Mouse (Mus musculus) hindbrain, embryonic 16.5 days (tissue): ENCODE measurements around the gene Lrp2. TPM values are rescaled to one million over a fixed set of nuclear protein-coding genes. Genes with fewer than 3 reads are reported as not detected.
A peak's percentile ranks its signal among the peaks of the same experiment; 100 is the strongest.

ENCODE experiments used
- ATAC-seq: fragments of 200-750 bp; cut with Nextera tagmentation; 2 replicates; pipeline ENCODE4 v1.8.0; 2017; ENCODE audit warnings: moderate TSS enrichment, moderate library complexity
- H3K27ac ChIP-seq: fragments of 300-500 bp; sonication (generic); 2 replicates; pipeline ENCODE4 v1.5.1; 2014; ENCODE audit warnings: low read depth, mild to moderate bottlenecking, control low read depth, low read length, moderate library complexity
- H3K27me3 ChIP-seq: fragments of 300-500 bp; sonication (generic); replicated peaks from 2 replicates; pipeline ENCODE4 v1.6.1; 2014; ENCODE audit warnings: low read length; ENCODE audit not compliant: control insufficient read depth, insufficient read depth
- H3K36me3 ChIP-seq: fragments of 300-500 bp; sonication (generic); 2 replicates; pipeline ENCODE4 v1.6.1; 2014; ENCODE audit warnings: mild to moderate bottlenecking, low read length, moderate library complexity, mixed read lengths; ENCODE audit not compliant: control insufficient read depth, insufficient read depth
- H3K4me1 ChIP-seq: fragments of 300-500 bp; sonication (generic); 2 replicates; pipeline ENCODE4 v1.6.1; 2014; ENCODE audit warnings: low read depth, low read length; ENCODE audit not compliant: control insufficient read depth, insufficient read depth
- H3K4me2 ChIP-seq: fragments of 300-500 bp; sonication (generic); 2 replicates; pipeline ENCODE4 v1.6.1; 2014; ENCODE audit warnings: mild to moderate bottlenecking, low read length, control low read depth, moderate library complexity
- H3K4me3 ChIP-seq: fragments of 300-500 bp; sonication (generic); 2 replicates; pipeline ENCODE4 v1.5.1; 2014; ENCODE audit warnings: mild to moderate bottlenecking, low read length, control low read depth, moderate library complexity
- H3K9ac ChIP-seq: fragments of 300-500 bp; sonication (generic); 2 replicates; pipeline ENCODE4 v1.6.1; 2014; ENCODE audit warnings: low read depth, mild to moderate bottlenecking, control low read depth, low read length, moderate library complexity
- H3K9me3 ChIP-seq: fragments of 300-500 bp; sonication (generic); 2 replicates; pipeline ENCODE4 v1.6.1; 2014; ENCODE audit warnings: mild to moderate bottlenecking, low read length, moderate library complexity; ENCODE audit not compliant: control insufficient read depth
- WGBS: fragments of 180-500 bp; shearing (Covaris S2); extraction: QIAGEN DNeasy Blood & Tissue Kit; methylation state at CpG from one replicate; pipeline ENCODE4 v1.1.7; 2014; 5-methylcytosine and 5-hydroxymethylcytosine counted together
- polyA plus RNA-seq: library from polyadenylated mRNA; unstranded; fragments of >200 nt; fragmentation: Nextera tagmentation; extraction: Ambion mirVana; gene quantifications from 2 replicates; pipeline ENCODE4 v1.2.1, GENCODE M21; 2015

The Lrp2 gene
- 0.64 and 0.95 TPM in 2 replicates for polyA plus RNA-seq

GRCm38 (mm10) chr2:69585886-69586398 lies at the start of gene Lrp2:
Gene Lrp2, minus strand, starts transcription at chr2:69586065.
- Histone ChIP-seq H3K4me3 (peak within 1 kb of the TSS; percentile 79), H3K4me1 (peaks cover 20% of the 10 kb centered on the region), H3K27me3 (peaks cover 8% of the 10 kb centered on the region), H3K9ac (peak within 1 kb of the TSS; percentile 72), H3K27ac (peak within 1 kb of the TSS; percentile 68), H3K4me2 (peak within 1 kb of the TSS; percentile 100), H3K36me3 (no peaks in the 10 kb centered on the region), H3K9me3 (no peaks in the 10 kb centered on the region)
- 0% methylated on average over 40 of the region's 45 CpGs for WGBS
- ATAC-seq, result peak; percentile 91

DNA sequence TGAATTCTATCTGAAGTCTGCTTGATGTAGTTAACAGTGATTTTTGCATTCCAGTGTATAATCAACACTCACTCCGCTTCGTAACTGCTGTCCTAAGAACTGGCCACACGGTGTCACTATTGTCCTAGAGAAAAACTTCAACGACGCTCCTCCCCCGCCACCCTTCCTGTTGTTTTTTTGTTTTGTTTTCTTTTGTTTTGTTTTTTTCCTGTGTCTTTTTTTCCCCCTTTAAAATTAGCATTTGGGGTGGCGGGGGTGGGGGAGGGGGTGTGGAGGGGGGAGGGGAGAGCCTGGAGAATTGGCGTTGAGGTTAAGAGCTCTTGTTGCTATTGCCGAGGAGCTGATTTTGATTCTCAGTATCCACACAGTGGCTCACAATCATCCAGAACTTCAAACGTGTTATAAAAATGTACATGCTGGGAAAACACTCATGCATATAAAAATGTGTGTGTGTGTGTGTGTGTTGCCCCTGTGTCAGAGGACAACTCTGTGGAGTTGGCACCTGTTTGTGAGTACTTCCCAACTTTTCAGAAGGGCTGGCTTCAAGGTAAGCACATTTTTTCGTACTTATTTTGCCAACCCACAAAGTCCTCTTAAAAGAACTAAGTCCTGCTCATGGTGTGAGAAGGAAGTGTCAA lies 49.3 kb upstream of the Lrp2 start:
- peak overlapping the region; percentile 56 for H3K4me2 ChIP-seq
- no peaks in the 10 kb centered on the region for H3K4me1 ChIP-seq
- no peak; the same call in none of the 2 replicates for ATAC-seq
- H3K27ac ChIP-seq, result no peak overlapping the region
- peak overlapping the region; percentile 46; the same call in 1 of the 2 replicates for H3K9ac ChIP-seq
- no peaks in the 10 kb centered on the region for H3K36me3 ChIP-seq
- no peaks in the 10 kb centered on the region for H3K9me3 ChIP-seq
- peak overlapping the region; percentile 32 for H3K4me3 ChIP-seq
- 10% methylated on average over 11 of the region's 11 CpGs for WGBS
- no peaks in the 10 kb centered on the region for H3K27me3 ChIP-seq

- Histone ChIP-seq H3K27me3 (no peaks in the 10 kb centered on the region), H3K4me2 (no peak overlapping the region), H3K4me3 (no peak overlapping the region), H3K27ac (no peak overlapping the region), H3K9me3 (no peaks in the 10 kb centered on the region), H3K9ac (no peak overlapping the region), H3K36me3 (no peaks in the 10 kb centered on the region), H3K4me1 (no peaks in the 10 kb centered on the region)
- 94% methylated on average over 2 of the region's 2 CpGs for WGBS
- no peak for ATAC-seq
Measured at GRCm38 (mm10) chr2:69631449-69631848, 45.6 kb upstream of the Lrp2 start.

GRCm38 (mm10) chr2:69630792-69631191 lies 44.9 kb upstream of the Lrp2 start:
- Histone ChIP-seq H3K9ac (no peak overlapping the region), H3K4me2 (no peak overlapping the region), H3K27me3 (no peaks in the 10 kb centered on the region), H3K4me3 (no peak overlapping the region), H3K4me1 (no peaks in the 10 kb centered on the region), H3K36me3 (no peaks in the 10 kb centered on the region), H3K9me3 (no peaks in the 10 kb centered on the region), H3K27ac (no peak overlapping the region)
- ATAC-seq, result no peak
- 94% methylated on average over 5 of the region's 5 CpGs for WGBS

- H3K4me1 ChIP-seq, result no peaks in the 10 kb centered on the region
- ATAC-seq, result no peak
- no peak overlapping the region for H3K27ac ChIP-seq
- no peak overlapping the region for H3K4me3 ChIP-seq
- no peak overlapping the region for H3K4me2 ChIP-seq
- H3K36me3 ChIP-seq, result no peaks in the 10 kb centered on the region
- 90% methylated on average over 6 of the region's 6 CpGs for WGBS
- H3K27me3 ChIP-seq, result no peaks in the 10 kb centered on the region
- no peaks in the 10 kb centered on the region for H3K9me3 ChIP-seq
- H3K9ac ChIP-seq, result no peak overlapping the region
Measured at GRCm38 (mm10) chr2:69629914-69630313, 44.0 kb upstream of the Lrp2 start.

- 61% methylated on average over 17 of the region's 17 CpGs for WGBS
- 0 out of 2 replicates have a peak, but pooled peaks have one; percentile 27 for ATAC-seq
- Histone ChIP-seq H3K9me3 (no peaks in the 10 kb centered on the region), H3K27me3 (no peaks in the 10 kb centered on the region), H3K36me3 (no peaks in the 10 kb centered on the region), H3K4me2 (no peak overlapping the region), H3K27ac (no peak overlapping the region), H3K4me1 (no peaks in the 10 kb centered on the region), H3K9ac (no peak overlapping the region), H3K4me3 (no peak overlapping the region)
Measured at GRCm38 (mm10) chr2:69629215-69629614, 43.4 kb upstream of the Lrp2 start.

- no peak overlapping the region for H3K27ac ChIP-seq
- no peaks in the 10 kb centered on the region for H3K4me1 ChIP-seq
- no peaks in the 10 kb centered on the region for H3K9me3 ChIP-seq
- ATAC-seq, result no peak
- no peak overlapping the region for H3K4me3 ChIP-seq
- no peak overlapping the region for H3K9ac ChIP-seq
- H3K4me2 ChIP-seq, result no peak overlapping the region
- no peaks in the 10 kb centered on the region for H3K27me3 ChIP-seq
- no peaks in the 10 kb centered on the region for H3K36me3 ChIP-seq
Measured at GRCm38 (mm10) chr2:69619286-69619685, 33.4 kb upstream of the Lrp2 start.

GRCm38 (mm10) chr2:69618336-69618735 lies 32.5 kb upstream of the Lrp2 start:
- no peak overlapping the region for H3K4me3 ChIP-seq
- no peaks in the 10 kb centered on the region for H3K36me3 ChIP-seq
- H3K27ac ChIP-seq, result no peak overlapping the region
- no peaks in the 10 kb centered on the region for H3K4me1 ChIP-seq
- no peak overlapping the region for H3K4me2 ChIP-seq
- no peaks in the 10 kb centered on the region for H3K27me3 ChIP-seq
- no peaks in the 10 kb centered on the region for H3K9me3 ChIP-seq
- no peak overlapping the region for H3K9ac ChIP-seq
- ATAC-seq, result no peak

DNA sequence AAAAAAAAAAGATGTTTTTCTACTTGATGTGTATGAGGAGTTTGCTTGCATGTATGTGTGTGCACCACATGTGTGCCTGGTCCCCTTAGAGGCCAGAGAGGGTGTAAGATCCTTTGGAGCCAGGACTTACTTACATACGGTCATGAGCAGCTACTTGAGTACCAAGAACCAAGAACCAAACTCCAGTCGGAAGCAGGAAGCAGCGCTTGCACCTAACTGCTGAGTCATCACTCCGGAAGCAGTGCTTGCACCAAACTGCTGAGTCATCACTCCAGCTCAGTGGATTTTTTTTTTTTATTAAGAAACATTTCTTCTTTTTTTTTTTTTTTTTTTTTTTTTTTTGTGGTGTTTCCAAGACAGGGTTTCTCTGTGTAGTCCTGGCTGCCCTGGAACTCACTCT lies 27.4 kb upstream of the Lrp2 start:
- Histone ChIP-seq H3K4me1 (no peaks in the 10 kb centered on the region), H3K36me3 (no peaks in the 10 kb centered on the region), H3K27me3 (no peaks in the 10 kb centered on the region), H3K9me3 (no peaks in the 10 kb centered on the region), H3K4me3 (no peak overlapping the region), H3K9ac (no peak overlapping the region), H3K27ac (no peak overlapping the region), H3K4me2 (no peak overlapping the region)
- no peak for ATAC-seq
- WGBS, result 74% methylated on average over 4 of the region's 4 CpGs
